Comparison of ENCODE assay signal across 8 mouse cellular contexts in the genomic region with DNA sequence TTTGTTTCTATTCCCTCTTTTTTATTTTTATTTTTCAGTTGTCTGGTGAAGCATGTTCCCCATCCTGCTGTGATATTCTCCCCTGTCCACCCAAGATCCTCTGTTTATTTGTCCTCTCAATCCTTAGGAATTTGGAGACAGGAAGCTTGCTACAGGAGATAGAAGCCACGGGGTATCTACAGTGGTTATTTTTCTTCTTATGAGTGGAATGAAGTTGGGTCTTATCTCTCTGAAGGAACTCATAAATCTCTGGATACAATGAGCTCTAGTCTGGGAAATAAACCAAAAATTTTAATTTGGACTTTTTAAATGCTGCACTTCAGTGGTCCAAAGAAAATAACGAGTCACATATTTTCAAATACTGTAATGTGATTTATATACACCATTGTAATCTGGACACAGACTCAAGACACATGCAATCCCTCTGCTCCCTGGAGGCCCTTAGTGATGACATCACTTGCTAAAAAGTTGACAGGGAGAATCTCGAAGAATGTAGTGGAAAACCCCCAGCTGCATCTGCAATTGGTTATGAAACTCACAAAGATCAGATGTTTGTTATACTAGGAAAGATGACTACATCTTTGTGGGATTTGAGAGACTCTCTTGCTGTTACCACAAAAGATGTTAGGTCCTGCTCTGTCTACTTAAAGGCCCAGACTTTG.
A peak's percentile ranks its signal among the peaks of the same experiment; 100 is the strongest.
DNase-seq lines count a peak whose midpoint lies in the region; ATAC-seq lines count a peak whose summit lies in the region.

No protein-coding gene starts in this region.

- H3K27me3 ChIP-seq in heart, embryonic 13.5 days (replicated peaks): no peaks in the 10 kb centered on the region

- H3K36me3 ChIP-seq in heart, embryonic 13.5 days: no peaks in the 10 kb centered on the region

- H3K9me3 ChIP-seq in heart, embryonic 13.5 days: no peaks in the 10 kb centered on the region

- DNase-seq in 3134 (ENCODE audit: extremely low read depth, insufficient read length, low spot score) (peak; percentile 65), NIH3T3 (ENCODE audit: low read depth) (peak; percentile 98)
- peak; percentile 76 for DNase-seq in kidney, postnatal 14 days
- no peak for DNase-seq in frontal cortex, adult 2 months (ENCODE audit: extremely low spot score in 1 of 2, low spot score in 1 of 2)
- DNase-seq in left cerebral cortex, adult 9 months (ENCODE audit: low spot score in 2 of 2): no peak
- DNase-seq in c-Kit-positive CD71-positive TER-119-positive erythroid progenitor cells, embryonic 14.5 days (ENCODE audit: low spot score): no peak

- no peaks in the 10 kb centered on the region for H3K4me1 ChIP-seq in heart, embryonic 13.5 days

- no peak overlapping the region for H3K9ac ChIP-seq in heart, embryonic 13.5 days

- ATAC-seq in heart, embryonic 13.5 days (ENCODE audit: extremely low read depth, insufficient number of reproducible peaks, low FRiP score, low TSS enrichment): no peak
- ATAC-seq in inflammation-experienced regulatory T-cells, adult 6 months: no peak

- WGBS in heart, embryonic 13.5 days: 39% methylated on average over 3 of the region's 3 CpGs

- H3K4me3 ChIP-seq in heart, embryonic 13.5 days: no peak overlapping the region

- H3K4me2 ChIP-seq in heart, embryonic 13.5 days: no peak overlapping the region

- H3K27ac ChIP-seq in heart, embryonic 13.5 days (replicated peaks): peak overlapping the region; percentile 72

Comparison
In these comparisons a context has a peak if more than half of its experiments do, and no peak if none do; other contexts are left out.
1. DNase-seq: peak in 3134 (single experiment), NIH3T3 (single experiment) and kidney, postnatal 14 days (single experiment); none in frontal cortex, adult 2 months (0 of 2), left cerebral cortex, adult 9 months (0 of 2) and c-Kit-positive CD71-positive TER-119-positive erythroid progenitor cells, embryonic 14.5 days (single experiment).